Comparison of ENCODE assay signal across 16 mouse cellular contexts in the genomic region with DNA sequence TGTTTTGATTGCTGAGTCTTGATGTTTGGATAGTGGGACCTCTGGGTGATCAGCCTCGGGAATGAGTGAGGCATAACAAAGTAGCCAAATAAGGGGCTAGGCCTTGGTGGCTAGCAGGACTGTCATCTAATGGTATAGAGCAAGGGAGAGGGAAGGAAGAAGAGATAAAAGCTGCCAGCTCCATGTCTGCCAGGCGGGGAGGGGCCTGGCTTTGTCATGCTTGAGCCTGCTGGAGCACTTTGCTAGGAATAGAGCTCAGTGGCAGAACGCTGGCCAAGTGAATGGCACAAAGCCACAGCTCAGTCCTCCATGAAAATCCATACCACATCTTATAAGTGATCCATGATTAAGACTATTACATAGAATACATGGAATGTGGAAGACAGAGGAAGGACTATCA. TPM values are rescaled to one million over a fixed set of nuclear protein-coding genes. Genes with fewer than 3 reads are reported as not detected.
DNase-seq lines count a peak whose midpoint lies in the region; ATAC-seq and TF ChIP-seq lines count a peak whose summit lies in the region.
"Had no signal": no experiment of that assay in that cellular context is flagged by ENCODE, and none has a peak within 500 bp of the region (broad histone marks: within the 10 kb centered on the region; RNA-seq: fewer than 3 reads in every experiment).

No protein-coding gene starts in this region.

- DNase-seq in kidney, adult 9 months: no peak
- peak; percentile 26 for DNase-seq in midbrain, postnatal 0 days (ENCODE audit: low spot score)
- DNase-seq in midbrain, embryonic 11.5 days (ENCODE audit: low spot score, missing footprints): no peak
- DNase-seq in cerebellum, adult 9-11 months: peak; percentile 29
- no peak for DNase-seq in gastrocnemius, adult 8-10 months (ENCODE audit: low spot score in 2 of 2)
- no peak for DNase-seq in ovary, postnatal 10 days (ENCODE audit: low spot score)
- DNase-seq: gastrocnemius, postnatal 36 days; kidney, postnatal 36 days had no signal

- H3K4me3 ChIP-seq in kidney, embryonic 14.5 days (ENCODE audit: low read length): no peak overlapping the region
- H3K4me3 ChIP-seq in midbrain, postnatal 0 days (ENCODE audit: low read depth, low read length): no peak overlapping the region
- no peak overlapping the region for H3K4me3 ChIP-seq in midbrain, embryonic 11.5 days (ENCODE audit: low read depth, low read length)
- H3K4me3 ChIP-seq: embryonic facial prominence, embryonic 10.5 days; erythroblast, embryonic 14.5 days; heart, embryonic 10.5 days; hindbrain, embryonic 12.5 days; limb, embryonic 15.5 days; midbrain, embryonic 12.5 days had no signal

- no peak for TF ChIP-seq CTCF in midbrain, postnatal 0 days (IDR thresholded peaks at IDR 0.05)

- ATAC-seq in kidney, embryonic 14.5 days (ENCODE audit: low FRiP score, low TSS enrichment): peak; percentile 62; the same call in 1 of the 2 replicates
- no peak for ATAC-seq in midbrain, postnatal 0 days (ENCODE audit: low FRiP score)
- ATAC-seq in midbrain, embryonic 11.5 days (ENCODE audit: low FRiP score): no peak
- ATAC-seq: intestine, embryonic 16.5 days had no signal

- WGBS in kidney, embryonic 14.5 days: 53% methylated on average over 3 of the region's 3 CpGs
- 51% methylated on average over 3 of the region's 3 CpGs for WGBS in midbrain, postnatal 0 days
- WGBS in midbrain, embryonic 11.5 days: 74% methylated on average over 3 of the region's 3 CpGs

- no peaks in the 10 kb centered on the region; the same call in 1 of the 2 replicates for H3K36me3 ChIP-seq in kidney, embryonic 14.5 days (ENCODE audit: control insufficient read depth, insufficient read depth, low read length)
- H3K36me3 ChIP-seq in midbrain, postnatal 0 days (ENCODE audit: insufficient read depth, low read length): no peaks in the 10 kb centered on the region
- H3K36me3 ChIP-seq in midbrain, embryonic 11.5 days (ENCODE audit: control insufficient read depth, insufficient read depth, low read length): no peaks in the 10 kb centered on the region
- H3K36me3 ChIP-seq: embryonic facial prominence, embryonic 10.5 days; heart, embryonic 10.5 days; hindbrain, embryonic 12.5 days; limb, embryonic 15.5 days; midbrain, embryonic 12.5 days had no signal

- no peak overlapping the region for H3K4me2 ChIP-seq in kidney, embryonic 14.5 days (replicated peaks; ENCODE audit: low read depth, low read length)
- H3K4me2 ChIP-seq in midbrain, postnatal 0 days (ENCODE audit: low read depth, low read length, poor library complexity, severe bottlenecking): no peak overlapping the region
- no peak overlapping the region for H3K4me2 ChIP-seq in midbrain, embryonic 11.5 days
- H3K4me2 ChIP-seq: hindbrain, embryonic 12.5 days; limb, embryonic 15.5 days; midbrain, embryonic 12.5 days had no signal

- H3K9me3 ChIP-seq in kidney, embryonic 14.5 days (ENCODE audit: control insufficient read depth, low read length): no peaks in the 10 kb centered on the region
- H3K9me3 ChIP-seq in midbrain, postnatal 0 days (ENCODE audit: low read length): no peaks in the 10 kb centered on the region
- H3K9me3 ChIP-seq in midbrain, embryonic 11.5 days (ENCODE audit: control insufficient read depth, low read length): no peaks in the 10 kb centered on the region
- H3K9me3 ChIP-seq: embryonic facial prominence, embryonic 10.5 days; heart, embryonic 10.5 days; hindbrain, embryonic 12.5 days; limb, embryonic 15.5 days; midbrain, embryonic 12.5 days had no signal

- H3K4me1 ChIP-seq in kidney, embryonic 14.5 days (ENCODE audit: control insufficient read depth, insufficient read depth, low read length): no peaks in the 10 kb centered on the region
- H3K4me1 ChIP-seq in midbrain, postnatal 0 days (ENCODE audit: insufficient read depth, low read length): no peaks in the 10 kb centered on the region
- H3K4me1 ChIP-seq in midbrain, embryonic 11.5 days (ENCODE audit: control insufficient read depth, insufficient read depth, low read length): no peaks in the 10 kb centered on the region
- H3K4me1 ChIP-seq: embryonic facial prominence, embryonic 10.5 days; heart, embryonic 10.5 days; hindbrain, embryonic 12.5 days; limb, embryonic 15.5 days; midbrain, embryonic 12.5 days had no signal

- no peak overlapping the region for H3K27ac ChIP-seq in kidney, embryonic 14.5 days (ENCODE audit: low read depth, low read length)
- no peak overlapping the region for H3K27ac ChIP-seq in midbrain, postnatal 0 days (ENCODE audit: low read depth, low read length)
- H3K27ac ChIP-seq in midbrain, embryonic 11.5 days (ENCODE audit: low read depth, low read length): no peak overlapping the region
- H3K27ac ChIP-seq: embryonic facial prominence, embryonic 10.5 days; heart, embryonic 10.5 days; hindbrain, embryonic 12.5 days; limb, embryonic 15.5 days; midbrain, embryonic 12.5 days had no signal

- no peak overlapping the region for H3K9ac ChIP-seq in kidney, embryonic 14.5 days (ENCODE audit: low read depth, low read length)
- no peak overlapping the region for H3K9ac ChIP-seq in midbrain, postnatal 0 days (replicated peaks; ENCODE audit: low read length, poor library complexity, severe bottlenecking)
- no peak overlapping the region for H3K9ac ChIP-seq in midbrain, embryonic 11.5 days (ENCODE audit: low read length)
- H3K9ac ChIP-seq: hindbrain, embryonic 12.5 days; limb, embryonic 15.5 days; midbrain, embryonic 12.5 days had no signal

- H3K27me3 ChIP-seq in kidney, embryonic 14.5 days (ENCODE audit: control insufficient read depth, insufficient read depth, low read length): no peaks in the 10 kb centered on the region
- H3K27me3 ChIP-seq in midbrain, postnatal 0 days (ENCODE audit: insufficient read depth, low read length): no peaks in the 10 kb centered on the region
- no peaks in the 10 kb centered on the region for H3K27me3 ChIP-seq in midbrain, embryonic 11.5 days (ENCODE audit: control insufficient read depth, insufficient read depth, low read length)
- H3K27me3 ChIP-seq: hindbrain, embryonic 12.5 days; limb, embryonic 15.5 days; midbrain, embryonic 12.5 days had no signal

RNA-seq across cellular contexts. Expression of gene Dynlt3, which starts 10.0 kb away (rescaled TPM):
- polyA plus RNA-seq in kidney, embryonic 14.5 days (2014; fragmentation: Nextera tagmentation; extraction: Ambion mirVana): 48.2 and 51.3 TPM in 2 replicates
- total RNA-seq in midbrain, postnatal 0 days (2014; rRNA removed): 37.2 and 42.3 TPM in 2 replicates
- polyA plus RNA-seq in midbrain, postnatal 0 days (2015; fragmentation: Nextera tagmentation; extraction: Ambion mirVana): 63.4 and 65.3 TPM in 2 replicates
- 22.6 and 28.0 TPM in 2 replicates for polyA plus RNA-seq in midbrain, embryonic 11.5 days (2014; fragmentation: Nextera tagmentation; extraction: Ambion mirVana)
- 10 to 100 TPM; 42.1 to 67.4 (median 54.6) TPM for total RNA-seq in gastrocnemius, adult 8-10 months (2022)

Comparison
In these comparisons a context has a peak if more than half of its experiments do, and no peak if none do; other contexts are left out.
1. DNase-seq: peak in midbrain, postnatal 0 days (single experiment) and cerebellum, adult 9-11 months (single experiment); none in kidney, adult 9 months (single experiment), midbrain, embryonic 11.5 days (single experiment), gastrocnemius, adult 8-10 months (0 of 2) and ovary, postnatal 10 days (single experiment).